Mouse (Mus musculus): Measurements from ENCODE around the gene Zfp316.

- TF ChIP-seq NRF1 (IDR thresholded peaks at IDR 0.05; ENCODE audit: insufficient read depth, low read depth, low read length, poor library complexity, severe bottlenecking) (0 out of 2 replicates have a peak, but pooled peaks have one; percentile 8), CTCF (IDR thresholded peaks at IDR 0.05 in 2 of 3, conservative IDR thresholded peaks at IDR 0.05 in 1 of 3; ENCODE audit: control insufficient read depth in 1 of 3, insufficient read depth in 1 of 3, low read depth in 2 of 3, low read length in 3 of 3, poor library complexity in 1 of 3, severe bottlenecking in 1 of 3) (peak; percentile 52 to 99 (median 84); a peak in 5 of 6 replicates), POLR2A (IDR thresholded peaks at IDR 0.05; ENCODE audit: control insufficient read depth in 1 of 2, insufficient read depth in 1 of 2, low read depth in 1 of 2, low read length in 2 of 2, poor library complexity in 1 of 2) (peak; percentile 80 to 93; a peak in 3 of 4 replicates)
Observed at GRCm38 (mm10) chr5:143314730-143315513, 45.1 kb upstream of the Zfp316 start, which contains the start of gene E130309D02Rik.
